Mouse (Mus musculus) heart, adult 11 months (tissue): ENCODE measurements at regions not wholly inside any gene's neighbourhood (a gene's known extent, or its start where the extent isn't known, plus 50 kb on each side); places are given as distances from the start of the nearest gene placed in this dataset.
A peak's percentile ranks its signal among the peaks of the same experiment; 100 is the strongest.

ENCODE experiments used
- DNase-seq: peaks from one replicate; pipeline ENCODE4 v3.0.0; 2022

DNA sequence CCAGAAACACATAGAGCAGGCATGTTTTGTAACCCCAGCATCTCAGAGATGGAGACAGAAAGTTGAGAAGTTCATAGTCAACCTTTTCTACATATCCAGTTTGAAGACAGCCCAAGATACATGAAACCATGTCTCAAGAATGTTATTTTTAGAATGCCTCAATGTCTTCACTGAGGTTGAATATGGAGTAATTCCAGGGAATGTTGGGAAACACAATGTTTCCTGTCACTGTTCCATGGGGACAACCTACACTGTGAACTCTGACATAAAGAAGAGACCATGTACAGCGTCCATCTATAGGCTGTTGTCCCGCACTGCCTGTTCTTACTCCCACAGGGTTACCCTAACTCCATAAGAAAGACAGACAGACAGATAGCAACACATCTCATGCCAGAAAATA, 89.8 kb upstream of the Mark1 start:
- peak; percentile 12 for DNase-seq

DNA sequence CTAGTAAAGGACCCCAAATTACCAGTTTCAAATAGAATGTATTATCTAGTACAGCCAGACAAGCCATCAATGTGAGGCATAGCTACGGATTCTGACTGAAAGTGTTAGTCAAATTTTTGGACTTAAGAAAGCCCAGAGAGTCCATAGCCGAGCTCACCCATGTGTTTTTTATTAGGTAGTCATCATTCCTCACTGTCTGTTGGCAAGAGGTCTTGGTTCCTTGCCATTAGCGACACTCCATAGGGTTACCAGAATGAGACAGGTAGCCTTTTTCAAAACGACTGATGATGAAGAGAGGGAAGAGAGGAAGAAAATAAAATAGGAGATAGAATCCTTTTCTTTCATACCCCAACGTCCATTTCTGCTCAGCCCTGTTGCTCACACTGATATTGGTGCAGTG, 83.8 kb upstream of the Mark1 start:
- peak; percentile 53 for DNase-seq

DNA sequence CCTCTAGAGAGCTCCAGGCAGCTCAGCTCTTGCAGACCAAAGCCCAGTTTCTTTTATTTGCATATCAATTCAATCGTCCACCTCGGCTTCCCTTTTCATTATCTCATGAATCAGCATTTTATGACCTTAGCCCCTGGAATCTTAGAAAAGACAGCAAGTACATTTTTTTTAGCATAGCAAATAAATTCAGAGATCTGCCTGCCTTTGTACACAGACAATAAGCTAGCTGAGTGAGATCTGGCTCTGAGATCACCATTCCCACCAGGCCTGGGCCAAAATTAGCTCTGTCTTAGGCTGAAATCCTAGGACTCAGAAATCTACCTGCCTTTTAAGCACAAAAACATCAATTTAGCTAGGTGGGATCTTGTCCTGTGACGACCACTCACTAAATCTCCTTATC, 80.7 kb upstream of the Mark1 start:
- DNase-seq = peak; percentile 5

DNA sequence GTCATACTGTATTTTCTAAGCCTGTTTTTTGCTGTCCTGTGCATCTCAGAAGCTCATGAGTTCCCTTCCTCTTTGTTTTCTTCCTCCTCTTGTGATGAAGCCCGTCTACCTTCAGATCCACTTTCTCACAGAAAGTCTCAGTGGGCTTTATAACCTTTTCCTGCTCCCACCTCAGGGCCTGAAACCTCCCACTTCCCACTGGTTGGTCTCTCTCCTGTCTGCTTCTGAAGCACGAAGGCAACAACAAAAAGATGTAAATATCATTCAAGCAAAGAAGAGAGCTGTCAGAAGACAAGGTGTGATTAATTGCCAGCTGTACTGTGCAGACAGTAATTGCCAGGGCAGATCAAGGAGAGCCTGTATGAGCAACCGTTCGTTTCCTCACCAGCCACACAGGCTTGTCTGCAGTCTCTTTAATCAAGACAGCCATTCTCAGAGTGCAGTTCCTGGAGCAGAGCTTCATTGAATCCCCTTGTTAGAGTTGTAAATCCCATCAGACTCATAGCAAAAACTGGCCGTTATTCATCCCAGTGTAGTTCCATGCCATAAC, 80.0 kb upstream of the Mark1 start:
- DNase-seq = peak; percentile 24

DNA sequence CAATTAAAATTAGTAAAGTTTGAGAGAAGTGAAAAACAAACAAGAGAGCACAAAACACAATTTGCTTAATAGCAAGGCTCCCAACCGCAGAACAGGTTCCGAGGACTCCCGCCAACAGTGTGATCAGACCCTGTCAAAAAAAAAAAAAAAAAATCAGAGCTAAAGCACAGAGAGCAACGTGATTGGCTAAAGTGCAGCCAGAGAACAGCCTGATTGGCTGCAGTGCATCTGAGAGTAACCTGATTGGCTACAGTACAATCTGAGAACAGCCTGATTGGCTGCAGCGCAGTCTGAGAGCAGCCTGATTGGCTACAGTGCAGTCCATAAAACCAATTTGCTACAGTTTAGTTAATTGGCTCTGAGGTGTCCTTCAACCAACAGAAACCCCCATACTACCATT, 74.6 kb upstream of the Mark1 start:
- DNase-seq = peak; percentile 55

DNA sequence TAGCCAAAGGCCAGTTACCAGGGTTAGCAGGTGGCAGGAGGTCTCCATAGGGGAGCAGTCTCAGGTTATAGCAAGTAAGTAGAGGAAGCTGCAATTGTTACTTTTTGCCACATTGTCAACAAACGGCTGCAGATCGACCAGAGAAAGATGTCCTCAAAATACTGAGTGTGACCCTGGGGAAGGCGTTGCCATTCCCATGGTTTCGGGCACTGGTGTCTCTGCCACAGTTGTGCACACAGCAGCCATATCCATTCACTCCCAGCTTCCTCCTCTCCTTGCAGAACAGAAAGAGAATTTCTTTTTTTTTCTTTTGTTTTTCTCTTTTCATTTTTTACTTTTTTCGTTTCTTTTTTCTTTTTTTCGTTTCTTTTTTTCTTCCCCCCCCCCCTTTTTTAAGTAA, 73.4 kb upstream of the Mark1 start:
- peak; percentile 60 for DNase-seq

DNA sequence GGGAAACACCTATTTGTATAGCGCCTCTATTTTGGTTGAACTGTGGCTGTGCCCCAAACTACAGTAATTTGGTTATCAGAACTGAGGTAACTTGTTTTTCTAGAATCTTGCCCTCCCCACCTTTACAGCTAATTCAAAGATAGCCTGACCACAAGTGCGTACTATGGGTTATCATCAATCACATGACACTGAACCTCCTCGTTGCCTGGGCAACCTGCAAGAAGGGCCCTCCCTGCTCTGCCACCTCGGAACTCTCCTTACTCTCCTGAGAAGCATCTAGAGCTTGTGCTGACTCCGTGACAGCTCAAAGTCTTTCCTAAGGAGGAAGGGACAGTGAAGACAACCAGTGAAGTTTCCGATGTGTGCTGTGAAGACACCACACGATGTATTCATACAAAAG, 72.2 kb upstream of the Mark1 start:
- peak; percentile 10 for DNase-seq

DNA sequence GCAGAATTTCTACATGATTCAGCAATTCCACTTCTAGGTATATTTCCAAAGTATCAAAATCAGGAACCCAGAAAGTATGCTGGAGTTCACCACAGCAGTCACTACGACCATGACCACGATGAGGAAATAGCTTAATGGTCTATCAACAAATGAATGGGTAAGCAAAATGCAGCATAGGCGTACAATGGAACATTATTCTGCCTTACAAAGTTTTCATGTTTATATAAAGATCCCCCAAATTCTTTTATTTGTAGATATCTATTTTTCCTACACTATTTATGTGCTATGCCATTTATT, 71.4 kb upstream of the Mark1 start:
- DNase-seq = no peak

DNA sequence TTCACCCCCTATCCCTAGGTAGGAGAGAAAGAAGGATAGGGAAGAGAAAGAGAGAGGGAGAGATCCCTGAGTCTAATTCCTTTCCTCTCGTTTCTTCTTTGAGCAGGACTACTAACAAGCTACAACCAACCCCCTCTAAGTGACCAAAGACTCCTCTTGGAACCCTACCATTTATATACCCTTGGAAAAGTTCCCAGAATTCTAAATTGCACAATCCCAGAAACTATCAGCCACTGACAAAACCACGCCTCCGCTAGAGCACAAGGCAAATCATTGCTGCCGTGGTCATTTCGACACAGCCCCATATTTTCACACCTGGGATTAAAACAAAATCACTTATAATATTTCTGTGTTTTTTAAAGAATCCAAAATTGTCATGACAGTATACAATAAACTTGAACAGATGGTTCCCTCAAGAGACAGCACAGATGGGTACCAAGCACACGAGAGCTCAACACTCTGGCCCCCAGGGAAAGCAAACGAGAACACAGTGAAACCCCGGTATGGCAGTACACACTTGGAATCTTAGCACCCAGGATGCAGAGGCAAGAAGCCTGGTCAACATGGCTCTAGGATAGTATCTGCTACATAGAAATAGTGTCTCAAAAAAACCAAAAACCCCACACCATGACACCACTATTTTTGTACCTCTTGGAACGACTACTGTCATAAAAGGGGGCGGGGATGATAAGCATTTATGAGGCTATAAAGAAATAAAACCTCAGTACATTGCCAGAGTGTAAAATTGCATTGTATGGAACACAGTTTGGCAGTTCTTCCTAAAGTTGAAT, 70.9 kb upstream of the Mark1 start:
- peak; percentile 80 for DNase-seq

DNA sequence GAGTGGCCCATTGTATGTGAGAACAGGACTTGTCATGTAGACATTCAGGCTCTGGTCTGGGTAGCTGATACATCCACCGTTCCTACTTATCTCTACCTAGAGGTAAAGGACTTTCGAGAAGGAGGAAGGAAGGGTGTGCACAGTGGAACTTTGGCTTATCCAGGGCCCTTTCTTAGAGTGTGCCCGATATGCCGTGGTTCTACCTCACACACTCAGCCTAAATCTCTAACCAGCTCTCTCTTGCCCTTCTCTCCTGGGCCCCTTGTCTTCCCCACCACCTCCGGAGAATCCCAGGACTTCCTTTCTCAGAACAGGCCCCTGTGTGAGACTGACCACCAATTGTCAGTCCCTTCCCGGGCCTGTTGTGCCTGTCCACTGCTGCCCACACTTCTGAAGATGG, 68.8 kb upstream of the Mark1 start:
- peak; percentile 61 for DNase-seq

DNA sequence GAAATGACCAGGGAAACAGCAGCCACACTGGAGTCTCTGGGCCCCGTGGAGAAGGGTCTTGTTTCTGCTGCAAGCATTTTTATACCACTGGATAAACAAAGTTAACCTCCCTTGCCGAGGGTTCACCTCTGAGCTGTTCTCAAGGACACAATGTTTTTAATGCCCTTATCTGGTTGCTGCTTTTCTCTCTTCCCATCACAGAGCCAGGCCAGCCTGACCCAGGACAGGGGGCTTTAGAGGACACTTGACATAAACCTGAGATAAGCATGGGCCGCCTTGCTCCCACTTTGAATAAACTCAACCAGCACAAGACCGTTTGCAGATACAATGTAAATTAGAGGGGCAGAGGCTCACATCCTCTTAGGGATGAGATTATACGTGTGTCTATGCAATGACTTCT, 68.3 kb upstream of the Mark1 start:
- DNase-seq = peak; percentile 23

DNA sequence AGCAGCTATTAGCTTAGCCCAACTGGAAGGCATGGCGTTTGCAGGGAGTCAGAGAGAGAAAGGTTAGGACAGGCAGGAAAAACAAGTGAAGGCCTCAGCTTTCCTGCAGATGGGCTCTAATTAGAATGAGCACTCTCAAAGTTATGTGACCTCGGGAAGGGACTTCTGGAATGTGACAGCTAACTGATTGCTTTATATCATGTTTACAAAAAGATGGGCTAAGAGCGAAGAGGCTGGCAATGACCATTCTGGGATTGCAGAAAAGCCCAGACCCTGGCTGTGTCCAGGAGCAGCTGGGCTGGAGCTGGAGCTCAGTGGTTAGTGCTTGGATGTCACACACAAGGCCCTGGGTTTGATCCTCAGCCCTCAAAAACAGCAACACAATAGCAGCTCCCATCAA, 65.7 kb upstream of the Mark1 start:
- DNase-seq = peak; percentile 46

DNA sequence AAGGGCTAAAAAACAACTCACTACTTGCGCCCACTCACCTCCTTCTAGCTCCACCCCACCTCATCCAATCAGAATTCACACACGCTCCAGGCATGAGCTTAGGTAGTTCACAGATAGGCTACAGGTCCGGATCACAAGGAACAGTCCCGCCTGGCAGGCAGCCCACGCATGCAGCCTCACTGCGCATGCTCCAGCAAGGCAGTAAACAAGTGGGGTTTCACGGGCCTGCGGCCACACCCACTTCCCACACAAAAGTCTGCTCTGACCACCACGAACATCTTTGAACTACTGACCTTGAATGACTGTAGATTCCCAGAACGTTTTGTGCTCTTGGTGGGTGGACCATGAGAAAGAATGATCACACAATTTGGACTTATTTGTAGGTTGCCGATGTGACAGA, 62.7 kb upstream of the Mark1 start:
- DNase-seq = peak; percentile 79

DNA sequence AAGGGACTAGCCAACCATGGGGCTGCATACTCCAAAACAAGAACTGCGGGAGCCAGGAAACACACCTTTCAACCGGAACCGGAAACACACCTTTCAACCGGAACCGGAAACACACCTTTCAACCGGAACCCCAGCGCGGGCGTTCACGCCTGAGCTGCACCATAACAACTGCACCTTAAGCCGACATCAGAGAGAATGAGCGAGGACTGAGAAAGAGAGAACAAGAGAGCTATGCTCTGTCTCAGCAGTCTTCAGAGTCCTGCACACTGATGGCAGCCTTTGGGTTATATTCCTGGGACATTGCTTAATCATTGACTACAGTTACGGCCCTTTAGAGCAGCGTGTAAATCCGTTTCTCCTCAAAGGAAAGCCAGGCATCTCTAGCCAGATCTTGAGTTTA, 58.1 kb upstream of the Mark1 start:
- DNase-seq = no peak

DNA sequence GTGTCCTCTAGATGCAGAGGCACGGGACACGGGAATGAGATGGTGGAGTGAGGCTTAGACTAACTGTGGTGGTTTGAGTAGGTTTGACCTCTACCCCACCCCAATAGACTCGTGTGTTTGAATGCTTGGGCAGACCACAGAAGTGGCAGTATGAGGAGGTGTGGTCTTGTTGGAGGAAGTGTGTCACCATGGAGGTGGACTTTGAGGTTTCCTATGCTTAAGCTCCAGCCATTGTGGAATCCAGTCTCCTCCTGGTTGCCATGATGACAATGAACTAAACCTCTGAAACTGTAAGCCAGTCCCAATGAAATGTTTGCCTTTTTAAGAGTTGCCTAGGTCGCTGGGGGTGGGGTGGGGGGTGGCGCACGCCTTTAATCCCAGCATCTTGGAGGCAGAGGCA, 53.3 kb upstream of the Mark1 start:
- peak; percentile 80 for DNase-seq

DNA sequence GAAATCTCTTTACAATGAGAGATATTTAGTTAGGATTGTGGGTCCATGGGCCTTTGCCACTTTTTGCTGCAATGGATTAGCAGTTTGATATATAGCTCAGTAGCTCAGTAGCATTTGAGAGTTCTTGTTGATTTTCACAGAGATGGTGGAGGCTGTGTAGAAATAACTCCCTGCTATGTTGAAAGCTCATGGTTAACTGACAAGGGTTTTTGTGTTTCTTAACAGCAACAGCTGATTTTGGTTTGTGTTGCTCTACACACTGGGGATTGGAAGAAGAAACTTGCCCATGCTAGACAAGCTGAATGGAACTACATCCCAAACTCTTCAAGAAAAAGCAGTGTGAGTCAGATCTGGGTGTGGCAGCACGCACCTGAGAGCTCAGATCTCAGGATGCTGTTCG, 50.6 kb upstream of the Mark1 start:
- peak; percentile 28 for DNase-seq
